Mouse (Mus musculus) urinary bladder, adult 2 months (tissue): Measurements from ENCODE around the gene Shank3. TPM values are rescaled to one million over a fixed set of nuclear protein-coding genes. Genes with fewer than 3 reads are reported as not detected.
A peak's percentile ranks its signal among the peaks of the same experiment; 100 is the strongest.

Experiments used
- DNase-seq: peaks from one replicate; pipeline ENCODE4 v3.0.0; 2022; ENCODE audit warnings: low spot score
- polyA plus RNA-seq: library from polyadenylated mRNA; depleted of rRNA; stranded (reverse); fragments of >200 nt; gene quantifications from 2 replicates; pipeline ENCODE4 v1.2.3, GENCODE M21; 2012

The Shank3 gene
- polyA plus RNA-seq, 1 experiment, result 7.1 TPM

GRCm38 (mm10) chr15:89524611-89525415 is 25.4 kb downstream of the Shank3 start:
- no peak for DNase-seq

GRCm38 (mm10) chr15:89525464-89525863 is 26.0 kb downstream of the Shank3 start:
- no peak for DNase-seq

GRCm38 (mm10) chr15:89525896-89526295 is 26.5 kb downstream of the Shank3 start:
- no peak for DNase-seq

- no peak for DNase-seq
Observed at GRCm38 (mm10) chr15:89526776-89527325, 27.4 kb downstream of the Shank3 start.

- DNase-seq, result no peak
Observed at GRCm38 (mm10) chr15:89527466-89527865, 28.0 kb downstream of the Shank3 start.

GRCm38 (mm10) chr15:89528201-89528850 is 28.9 kb downstream of the Shank3 start:
- no peak for DNase-seq

GRCm38 (mm10) chr15:89528923-89529322 is 29.5 kb downstream of the Shank3 start:
- no peak for DNase-seq

- DNase-seq, result peak; percentile 45
Observed at GRCm38 (mm10) chr15:89530336-89530735, 30.9 kb downstream of the Shank3 start.

GRCm38 (mm10) chr15:89531399-89531798 is 32.0 kb downstream of the Shank3 start:
- no peak for DNase-seq

- DNase-seq, result no peak
Observed at GRCm38 (mm10) chr15:89532026-89532923, 32.9 kb downstream of the Shank3 start.

GRCm38 (mm10) chr15:89532924-89533842 is 33.8 kb downstream of the Shank3 start:
- no peak for DNase-seq

GRCm38 (mm10) chr15:89533843-89534207 is 34.4 kb downstream of the Shank3 start:
- no peak for DNase-seq

GRCm38 (mm10) chr15:89544171-89544570 is 44.7 kb downstream of the Shank3 start:
- no peak for DNase-seq

GRCm38 (mm10) chr15:89547321-89547720 is 47.9 kb downstream of the Shank3 start:
- DNase-seq, result no peak

- no peak for DNase-seq
Observed at GRCm38 (mm10) chr15:89547824-89548601, 48.6 kb downstream of the Shank3 start.

- no peak for DNase-seq
Observed at GRCm38 (mm10) chr15:89548837-89549236, 49.4 kb downstream of the Shank3 start.

GRCm38 (mm10) chr15:89550506-89550905 is 51.1 kb downstream of the Shank3 start:
- no peak for DNase-seq

GRCm38 (mm10) chr15:89551733-89552132 is 52.3 kb downstream of the Shank3 start:
- DNase-seq, result no peak

- no peak for DNase-seq
Observed at GRCm38 (mm10) chr15:89555591-89555990, 56.2 kb downstream of the Shank3 start.
